Mouse (Mus musculus) neural tube, embryonic 11.5 days (tissue): ENCODE data around the gene Aknad1. TPM values are rescaled to one million over a fixed set of nuclear protein-coding genes. Genes with fewer than 3 reads are reported as not detected.

Experiments
- ATAC-seq: fragments of 200-750 bp; cut with Nextera tagmentation; 2 replicates; pipeline ENCODE4 v1.8.0; 2017; ENCODE audit warnings: moderate number of reproducible peaks, mild to moderate bottlenecking, moderate TSS enrichment, moderate library complexity; ENCODE audit not compliant: insufficient read depth, low FRiP score, low TSS enrichment
- DNase-seq: peaks from one replicate; pipeline ENCODE4 v3.0.0-alpha.2; 2015; ENCODE audit warnings: low spot score
- H3K27ac ChIP-seq: fragments of 300-500 bp; sonication (generic); 2 replicates; pipeline ENCODE4 v1.5.1; 2014; ENCODE audit warnings: low read depth, mild to moderate bottlenecking, low read length
- H3K27me3 ChIP-seq: fragments of 300-500 bp; sonication (generic); 2 replicates; pipeline ENCODE4 v1.6.1; 2014; ENCODE audit warnings: mild to moderate bottlenecking, low read length, mixed read lengths; ENCODE audit not compliant: control insufficient read depth, insufficient read depth
- H3K36me3 ChIP-seq: fragments of 300-500 bp; sonication (generic); 2 replicates; pipeline ENCODE4 v1.6.1; 2014; ENCODE audit warnings: mild to moderate bottlenecking, low read length, moderate library complexity, mixed read lengths; ENCODE audit not compliant: control insufficient read depth, insufficient read depth
- H3K4me1 ChIP-seq: fragments of 300-500 bp; sonication (generic); 2 replicates; pipeline ENCODE4 v1.6.1; 2014; ENCODE audit warnings: low read length, mixed read lengths; ENCODE audit not compliant: control insufficient read depth, insufficient read depth
- H3K4me2 ChIP-seq: fragments of 300-500 bp; sonication (generic); 2 replicates; pipeline ENCODE4 v1.6.1; 2014; ENCODE audit warnings: low read depth, mild to moderate bottlenecking, moderate library complexity
- H3K4me3 ChIP-seq: fragments of 300-500 bp; sonication (generic); 2 replicates; pipeline ENCODE4 v1.5.1; 2014; ENCODE audit warnings: low read depth, low read length
- H3K9ac ChIP-seq: fragments of 300-500 bp; sonication (generic); 2 replicates; pipeline ENCODE4 v1.6.1; 2014; ENCODE audit warnings: mild to moderate bottlenecking, low read length
- H3K9me3 ChIP-seq: fragments of 300-500 bp; sonication (generic); 2 replicates; pipeline ENCODE4 v1.6.1; 2016; ENCODE audit warnings: low read length; ENCODE audit not compliant: control insufficient read depth
- WGBS: fragments of 180-500 bp; shearing (Covaris S2); extraction: QIAGEN DNeasy Blood & Tissue Kit; methylation state at CpG from one replicate; pipeline ENCODE4 v1.1.7; 2014; 5-methylcytosine and 5-hydroxymethylcytosine counted together
- polyA plus RNA-seq: library from polyadenylated mRNA; unstranded; fragments of >200 nt; fragmentation: Nextera tagmentation; extraction: Ambion mirVana; gene quantifications from 2 replicates; pipeline ENCODE4 v1.2.1, GENCODE M21; 2014

The Aknad1 gene
- polyA plus RNA-seq, 1 experiment from 2014 or later = 0.08 TPM

DNA sequence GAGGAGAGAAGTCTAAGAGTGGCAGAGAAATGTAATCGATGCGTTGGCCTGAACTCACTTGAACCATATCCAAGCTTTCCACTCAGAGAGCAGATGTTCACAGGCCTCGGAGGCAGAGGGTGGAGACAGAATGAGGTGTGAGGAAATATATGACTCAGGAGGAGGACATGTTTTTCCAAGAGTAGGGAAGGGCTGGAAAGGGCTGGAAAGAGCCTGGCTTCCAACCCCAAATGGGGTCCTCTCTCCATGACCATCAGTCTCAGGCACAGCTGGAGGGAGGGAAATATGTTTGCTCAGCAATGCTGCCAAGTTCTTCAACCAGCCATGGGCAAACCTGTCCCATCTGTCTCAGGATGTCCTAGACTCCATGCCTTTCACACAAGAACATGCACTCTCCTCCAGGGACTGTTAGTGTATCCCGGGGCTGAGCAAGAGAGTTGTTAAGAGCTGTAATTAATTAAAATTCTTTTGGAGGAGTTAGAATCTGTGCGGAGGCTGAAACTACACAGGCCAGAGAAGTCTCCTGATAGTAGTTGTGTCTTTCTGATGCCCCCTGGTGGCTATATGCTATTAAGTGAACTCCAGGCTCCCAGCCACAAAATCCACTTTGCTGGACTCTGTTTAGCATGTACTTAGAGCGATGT lies 31.4 kb downstream of the Aknad1 start:
- H3K9me3 ChIP-seq = no peaks in the 10 kb centered on the region
- H3K27me3 ChIP-seq = no peaks in the 10 kb centered on the region
- WGBS = 45% methylated on average over 6 of the region's 6 CpGs
- H3K27ac ChIP-seq = no peak overlapping the region
- H3K9ac ChIP-seq = no peak overlapping the region
- H3K36me3 ChIP-seq = no peaks in the 10 kb centered on the region
- ATAC-seq (peak; percentile 67), DNase-seq (peak; percentile 55)
- H3K4me3 ChIP-seq = no peak overlapping the region
- no peak overlapping the region for H3K4me2 ChIP-seq
- H3K4me1 ChIP-seq = no peaks in the 10 kb centered on the region

- no peaks in the 10 kb centered on the region for H3K4me1 ChIP-seq
- no peaks in the 10 kb centered on the region for H3K27me3 ChIP-seq
- H3K36me3 ChIP-seq = no peaks in the 10 kb centered on the region
- no peak overlapping the region for H3K4me3 ChIP-seq
- H3K27ac ChIP-seq = no peak overlapping the region
- H3K4me2 ChIP-seq = no peak overlapping the region
- ATAC-seq (no peak), DNase-seq (no peak)
- 90% methylated on average over 13 of the region's 13 CpGs for WGBS
- H3K9me3 ChIP-seq = no peaks in the 10 kb centered on the region
- no peak overlapping the region for H3K9ac ChIP-seq
Observed at GRCm38 (mm10) chr3:108772211-108772610, 32.8 kb downstream of the Aknad1 start.

GRCm38 (mm10) chr3:108772811-108773210 lies 33.4 kb downstream of the Aknad1 start:
- DNase-seq (no peak), ATAC-seq (no peak)
- no peaks in the 10 kb centered on the region for H3K27me3 ChIP-seq
- H3K9me3 ChIP-seq = no peaks in the 10 kb centered on the region
- H3K4me3 ChIP-seq = no peak overlapping the region
- H3K27ac ChIP-seq = no peak overlapping the region
- no peak overlapping the region for H3K4me2 ChIP-seq
- H3K4me1 ChIP-seq = no peaks in the 10 kb centered on the region
- H3K36me3 ChIP-seq = no peaks in the 10 kb centered on the region
- H3K9ac ChIP-seq = no peak overlapping the region
- 85% methylated on average over 3 of the region's 3 CpGs for WGBS

GRCm38 (mm10) chr3:108778761-108779540 lies 39.5 kb downstream of the Aknad1 start:
- Histone ChIP-seq H3K9ac (no peak overlapping the region), H3K4me2 (no peak overlapping the region), H3K27ac (no peak overlapping the region), H3K4me1 (no peaks in the 10 kb centered on the region), H3K9me3 (no peaks in the 10 kb centered on the region), H3K27me3 (no peaks in the 10 kb centered on the region), H3K4me3 (no peak overlapping the region), H3K36me3 (no peaks in the 10 kb centered on the region)
- 71% methylated on average over 4 of the region's 4 CpGs for WGBS
- no peak for DNase-seq
- ATAC-seq = no peak

DNA sequence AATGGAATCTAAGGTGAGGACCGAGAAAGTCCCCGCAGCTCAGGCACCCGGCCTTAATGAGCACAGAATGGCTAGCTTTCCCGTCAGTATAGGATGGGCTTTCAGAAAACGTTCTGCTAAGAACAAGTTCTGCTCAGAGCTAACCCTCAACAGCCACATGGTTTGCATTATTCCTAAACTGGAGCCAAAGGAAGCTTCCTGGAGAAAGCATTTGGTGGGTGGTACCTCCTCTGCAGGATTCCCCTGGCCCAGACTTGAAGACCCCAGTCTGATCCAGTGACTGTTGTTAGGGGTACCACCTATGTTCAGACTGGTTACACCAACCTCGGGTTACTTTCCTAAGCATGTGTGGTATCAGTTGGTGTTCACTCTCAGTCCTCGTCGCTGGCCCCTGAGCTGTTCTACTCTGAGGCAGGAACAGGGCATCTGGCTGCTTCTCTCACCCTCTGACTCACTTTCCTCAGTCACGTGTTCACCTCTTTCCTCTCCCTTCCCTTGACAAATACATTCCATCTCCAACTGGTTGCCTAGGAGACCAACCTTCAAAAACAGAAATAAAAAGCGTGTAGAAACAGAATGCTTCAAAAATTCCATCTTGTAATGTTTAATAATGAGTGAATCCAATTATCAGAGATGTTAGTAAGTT lies 41.9 kb downstream of the Aknad1 start:
- Histone ChIP-seq H3K36me3 (no peaks in the 10 kb centered on the region), H3K9ac (no peak overlapping the region), H3K9me3 (no peaks in the 10 kb centered on the region), H3K4me1 (no peaks in the 10 kb centered on the region), H3K4me3 (no peak overlapping the region), H3K27ac (no peak overlapping the region), H3K4me2 (no peak overlapping the region), H3K27me3 (no peaks in the 10 kb centered on the region)
- DNase-seq (no peak), ATAC-seq (no peak)
- WGBS = 78% methylated on average over 10 of the region's 10 CpGs

DNA sequence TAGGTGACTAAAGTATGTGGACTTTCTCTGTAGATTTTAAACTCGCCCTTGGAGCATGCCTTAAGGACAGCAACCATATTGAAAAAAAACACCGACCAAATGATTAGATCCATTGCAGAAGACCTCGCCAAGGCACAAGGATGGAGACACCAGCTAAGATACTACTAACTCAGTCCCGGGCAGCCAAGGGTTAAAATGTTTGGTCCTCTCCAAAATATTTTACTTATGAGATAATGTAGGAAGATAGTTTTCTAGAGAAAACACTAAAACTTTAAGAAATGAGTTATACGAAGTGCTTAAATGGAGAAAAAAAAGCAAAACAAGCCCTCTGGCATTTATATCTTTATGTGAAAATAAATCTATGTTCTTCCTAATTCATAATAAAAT lies 42.4 kb downstream of the Aknad1 start:
- Histone ChIP-seq H3K4me2 (no peak overlapping the region), H3K4me1 (no peaks in the 10 kb centered on the region), H3K27me3 (no peaks in the 10 kb centered on the region), H3K27ac (no peak overlapping the region), H3K36me3 (no peaks in the 10 kb centered on the region), H3K4me3 (no peak overlapping the region), H3K9me3 (no peaks in the 10 kb centered on the region), H3K9ac (no peak overlapping the region)
- 91% methylated on average over 5 of the region's 5 CpGs for WGBS
- DNase-seq (no peak), ATAC-seq (no peak)

DNA sequence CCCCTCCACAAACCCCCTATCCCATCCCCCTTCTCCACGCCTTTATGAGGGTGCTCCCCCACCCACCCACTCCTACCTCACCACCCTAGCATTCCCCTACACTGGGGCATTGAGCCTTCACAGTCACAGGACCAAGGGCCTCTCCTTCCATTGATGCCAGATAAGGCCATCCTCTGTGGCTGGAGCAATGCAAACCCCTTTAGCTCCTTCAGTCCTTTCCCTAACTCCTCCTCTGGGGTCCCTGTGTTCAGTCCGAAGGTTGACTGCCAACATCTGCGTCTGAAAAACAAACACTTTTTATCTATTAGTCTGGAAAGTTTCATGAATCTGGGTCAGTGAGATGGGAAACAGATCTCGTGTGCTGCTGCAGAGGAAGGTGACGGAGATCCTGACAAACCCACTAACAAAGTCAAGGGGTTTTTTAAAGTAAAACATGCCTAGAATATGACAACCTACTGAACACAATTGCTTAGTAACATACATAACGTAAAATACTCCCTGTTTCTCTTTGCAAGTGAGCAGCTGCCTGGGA lies 43.0 kb downstream of the Aknad1 start:
- 72% methylated on average over 6 of the region's 6 CpGs for WGBS
- Histone ChIP-seq H3K4me3 (no peak overlapping the region), H3K9ac (no peak overlapping the region), H3K27me3 (no peaks in the 10 kb centered on the region), H3K4me1 (no peaks in the 10 kb centered on the region), H3K27ac (no peak overlapping the region), H3K36me3 (no peaks in the 10 kb centered on the region), H3K9me3 (no peaks in the 10 kb centered on the region), H3K4me2 (no peak overlapping the region)
- DNase-seq = no peak
- no peak for ATAC-seq

- H3K27ac ChIP-seq = no peak overlapping the region
- no peaks in the 10 kb centered on the region for H3K4me1 ChIP-seq
- DNase-seq = no peak
- no peaks in the 10 kb centered on the region for H3K27me3 ChIP-seq
- no peaks in the 10 kb centered on the region for H3K9me3 ChIP-seq
- H3K4me3 ChIP-seq = no peak overlapping the region
- no peaks in the 10 kb centered on the region for H3K36me3 ChIP-seq
- no peak overlapping the region for H3K4me2 ChIP-seq
- WGBS = 81% methylated on average over 6 of the region's 6 CpGs
- no peak overlapping the region for H3K9ac ChIP-seq
- ATAC-seq = no peak
Observed at GRCm38 (mm10) chr3:108786520-108786919, 47.1 kb downstream of the Aknad1 start.
